Mouse (Mus musculus) heart, adult 2 months (tissue): ENCODE measurements around the gene Syt15.

Source experiments
- CTCF ChIP-seq: fragments of 200-600 bp; IDR thresholded peaks from 2 replicates; pipeline ENCODE4 v1.8.1; 2022; ENCODE audit warnings: antibody characterized with exemption, mild to moderate bottlenecking, moderate library complexity
- POLR2A ChIP-seq: fragments of 200-500 bp; IDR thresholded peaks from 2 replicates; pipeline ENCODE4 v1.6.1; 2011; ENCODE audit warnings: mild to moderate bottlenecking, low read depth, low read length, control low read depth; ENCODE audit not compliant: insufficient read depth

GRCm38 (mm10) chr14:34273280-34273679 is 53.9 kb downstream of the Syt15 start:
- no peak for TF ChIP-seq POLR2A
- peak; percentile 85 for TF ChIP-seq CTCF
